Mouse (Mus musculus) E14TG2a.4 (cell line): ENCODE measurements around the gene Xpo6.

Source experiments
- CTCF ChIP-seq: conservative IDR thresholded peaks from 2 replicates; pipeline ENCODE4 v1.5.1; 2014; ENCODE audit warnings: low read length
- NANOG ChIP-seq: IDR thresholded peaks from 2 replicates; pipeline ENCODE4 v1.6.1; 2014; ENCODE audit warnings: borderline replicate concordance, low read length, mixed read lengths

- TF ChIP-seq CTCF (no peak), NANOG (no peak)
Measured at GRCm38 (mm10) chr7:126058918-126059317, 141.4 kb downstream of the Xpo6 start.
